Mouse (Mus musculus): ENCODE measurements around the gene Tmem233.

GRCm38 (mm10) chr5:116013821-116014220 is 69.2 kb downstream of the Tmem233 start:
- TF ChIP-seq CTCF (IDR thresholded peaks at IDR 0.05; ENCODE audit: control insufficient read depth, insufficient read depth, low read length) (no peak), POLR2A (IDR thresholded peaks at IDR 0.05; ENCODE audit: borderline replicate concordance, control insufficient read depth, low read depth, low read length) (no peak)
